In the genomic region with DNA sequence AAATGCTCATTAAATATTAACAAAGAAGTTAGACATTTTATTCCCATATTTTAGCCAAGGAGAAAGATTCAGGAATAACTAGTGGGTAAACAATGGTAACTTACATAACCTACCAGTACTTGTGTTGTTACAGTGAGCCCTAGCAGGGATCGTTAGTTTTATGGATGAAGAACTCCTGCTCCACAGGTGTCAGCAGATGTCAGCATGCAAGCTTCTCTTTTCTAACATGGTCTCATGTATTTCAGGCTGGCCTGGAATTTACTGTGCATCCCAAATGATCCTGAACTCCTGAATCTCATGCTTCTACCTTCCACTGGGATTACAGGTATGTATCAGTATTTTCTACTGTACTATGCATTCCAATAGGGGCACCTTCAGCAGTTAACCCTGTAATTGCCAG, we compare ENCODE assay signal across 23 mouse cellular contexts. TPM values are rescaled to one million over a fixed set of nuclear protein-coding genes. Genes with fewer than 3 reads are reported as not detected.
DNase-seq lines count a peak whose midpoint lies in the region; ATAC-seq and TF ChIP-seq lines count a peak whose summit lies in the region.
"Had no signal": no experiment of that assay in that cellular context is flagged by ENCODE, and none has a peak within 500 bp of the region (broad histone marks: within the 10 kb centered on the region; RNA-seq: fewer than 3 reads in every experiment).

No protein-coding gene starts in this region.

- no peaks in the 10 kb centered on the region for H3K79me2 ChIP-seq in liver, adult 2 months (ENCODE audit: control insufficient read depth, insufficient read depth, low read length)

- no peak for TF ChIP-seq POLR2A in liver, adult 2 months (IDR thresholded peaks at IDR 0.05; ENCODE audit: extremely low read depth, insufficient read depth, low read length)

- no peak for TF ChIP-seq CTCF in liver, adult 2 months (IDR thresholded peaks at IDR 0.05; ENCODE audit: low read depth, low read length)

- no peak overlapping the region for H3K27ac ChIP-seq in liver, adult 2 months (replicated peaks; ENCODE audit: insufficient read depth, low read depth, low read length)
- H3K27ac ChIP-seq in liver, embryonic 11.5 days (ENCODE audit: low read depth, low read length), result no peak overlapping the region
- H3K27ac ChIP-seq: embryonic facial prominence, embryonic 15.5 days; forebrain, embryonic 10.5 days; heart, embryonic 10.5 days; hindbrain, embryonic 14.5 days; kidney, embryonic 15.5 days had no signal

- no peaks in the 10 kb centered on the region for H3K27me3 ChIP-seq in liver, adult 2 months (ENCODE audit: control insufficient read depth, insufficient read depth, low read length)
- no peaks in the 10 kb centered on the region for H3K27me3 ChIP-seq in liver, embryonic 11.5 days (replicated peaks; ENCODE audit: control insufficient read depth, insufficient read depth, low read length)
- H3K27me3 ChIP-seq: embryonic facial prominence, embryonic 15.5 days; kidney, embryonic 15.5 days had no signal

- ATAC-seq in frontal cortex, adult (ENCODE audit: low TSS enrichment), result peak; percentile 74
- no peak for ATAC-seq in liver, embryonic 11.5 days (replicated peaks; ENCODE audit: low FRiP score)
- ATAC-seq: intestine, embryonic 16.5 days had no signal

- H3K4me3 ChIP-seq in liver, adult 2 months (ENCODE audit: insufficient read depth, low read depth, low read length), result no peak overlapping the region
- H3K4me3 ChIP-seq in liver, embryonic 11.5 days (ENCODE audit: low read depth, low read length), result no peak overlapping the region
- H3K4me3 ChIP-seq: embryonic facial prominence, embryonic 15.5 days; erythroblast, embryonic 14.5 days; forebrain, embryonic 10.5 days; heart, embryonic 10.5 days; kidney, embryonic 15.5 days had no signal

- 28% methylated on average over 1 of the region's 1 CpGs for WGBS in liver, adult 2 months
- WGBS in liver, embryonic 11.5 days, result 75% methylated on average over 1 of the region's 1 CpGs

- no peak overlapping the region for H3K9ac ChIP-seq in liver, adult 2 months (ENCODE audit: low read depth, low read length)
- no peak overlapping the region for H3K9ac ChIP-seq in liver, embryonic 11.5 days (ENCODE audit: low read depth, low read length)
- H3K9ac ChIP-seq: embryonic facial prominence, embryonic 15.5 days; hindbrain, embryonic 14.5 days; kidney, embryonic 15.5 days had no signal

- peak; percentile 17 for DNase-seq in cerebellum, adult 9-10 months
- no peak for DNase-seq in cerebellum, adult 11 months
- DNase-seq in frontal cortex, postnatal 10 days (ENCODE audit: low spot score in 2 of 2), result no peak
- peak; percentile 24 for DNase-seq in liver, adult 2 months (ENCODE audit: extremely low read depth, low read depth, low spot score)
- no peak for DNase-seq in liver, embryonic 11.5 days (ENCODE audit: low spot score)
- DNase-seq in brain, embryonic 18.5 days (ENCODE audit: low read depth, low spot score), result peak; percentile 4
- no peak for DNase-seq in adrenal gland, adult 2 months
- DNase-seq: adrenal gland, adult 8-10 months; adrenal gland, postnatal 36 days; embryo, embryonic 11 days; gastrocnemius, postnatal 10 days; heart, adult 18-20 months; heart, postnatal 14 days had no signal

- no peaks in the 10 kb centered on the region for H3K9me3 ChIP-seq in liver, embryonic 11.5 days (ENCODE audit: control insufficient read depth, low read length)
- H3K9me3 ChIP-seq: embryonic facial prominence, embryonic 15.5 days; forebrain, embryonic 10.5 days; heart, embryonic 10.5 days; kidney, embryonic 15.5 days had no signal

- H3K4me2 ChIP-seq in liver, embryonic 11.5 days, result no peak overlapping the region
- H3K4me2 ChIP-seq: embryonic facial prominence, embryonic 15.5 days; hindbrain, embryonic 14.5 days; kidney, embryonic 15.5 days had no signal

- peaks cover 5% of the 10 kb centered on the region for H3K4me1 ChIP-seq in liver, adult 2 months (ENCODE audit: control insufficient read depth, insufficient read depth, low read length)
- H3K4me1 ChIP-seq in liver, embryonic 11.5 days (replicated peaks; ENCODE audit: control insufficient read depth, insufficient read depth, low read length), result no peaks in the 10 kb centered on the region
- H3K4me1 ChIP-seq: embryonic facial prominence, embryonic 15.5 days; heart, embryonic 10.5 days; kidney, embryonic 15.5 days had no signal

- no peaks in the 10 kb centered on the region for H3K36me3 ChIP-seq in liver, adult 2 months (ENCODE audit: control insufficient read depth, insufficient read depth, low read length)
- no peaks in the 10 kb centered on the region for H3K36me3 ChIP-seq in liver, embryonic 11.5 days (ENCODE audit: control insufficient read depth, insufficient read depth, low read length)

RNA-seq across cellular contexts. Expression of a gene that starts 54.8 kb away (rescaled TPM):
- total RNA-seq in liver, adult 2 months (2014; rRNA removed), result 14.8 and 21.1 TPM in 2 replicates
- polyA plus RNA-seq in liver, adult 2 months (2012; rRNA removed), result 5.9 and 7.6 TPM in 2 replicates
- 3.3 and 5.1 TPM in 2 replicates for polyA plus RNA-seq in liver, embryonic 11.5 days (2014; fragmentation: Nextera tagmentation; extraction: Ambion mirVana)
- total RNA-seq in adrenal gland, adult 2 months (2021), result 1 to 10 TPM; 5.1 to 6.4 TPM
- polyA plus RNA-seq in adrenal gland, adult 2 months (2012; rRNA removed), result 2.7 TPM in 2 replicates
- polyA plus RNA-seq: erythroblast, embryonic 14.5 days had no signal

RNA-seq across cellular contexts. Expression of a gene that starts 59.0 kb away (rescaled TPM):
- total RNA-seq in liver, adult 2 months (2014; rRNA removed), result 0.09 and 0.13 TPM in 2 replicates
- polyA plus RNA-seq in liver, adult 2 months (2012; rRNA removed), result 0.07 and 0.09 TPM in 2 replicates
- 0.38 and 0.75 TPM in 2 replicates for polyA plus RNA-seq in liver, embryonic 11.5 days (2014; fragmentation: Nextera tagmentation; extraction: Ambion mirVana)
- 10 to 100 TPM in 1 of 2 experiments, 1 to 10 TPM in 1; 6.7 to 12.0 TPM for total RNA-seq in adrenal gland, adult 2 months (2021)
- 5.9 TPM in 2 replicates for polyA plus RNA-seq in adrenal gland, adult 2 months (2012; rRNA removed)
- total RNA-seq: common myeloid progenitor, adult 5-6 weeks; hematopoietic stem cell, adult 5-6 weeks had no signal

Comparison
In these comparisons a context has a peak if more than half of its experiments do, and no peak if none do; other contexts are left out.
1. DNase-seq: peak in cerebellum, adult 9-10 months (single experiment), liver, adult 2 months (single experiment) and brain, embryonic 18.5 days (single experiment); none in cerebellum, adult 11 months (single experiment), frontal cortex, postnatal 10 days (0 of 2), liver, embryonic 11.5 days (single experiment) and adrenal gland, adult 2 months (single experiment).